Mouse (Mus musculus) layer of hippocampus, postnatal 36 days (tissue): ENCODE results near the gene Meaf6. TPM values are rescaled to one million over a fixed set of nuclear protein-coding genes. Genes with fewer than 3 reads are reported as not detected.

Experiments used
- DNase-seq, 2 experiments: peaks; one replicate each; pipeline ENCODE4 v3.0.0; 2022
- total RNA-seq, 2 experiments: library from RNA; stranded (reverse); gene quantifications; 2 replicates each; pipeline ENCODE4 v1.2.3; 2021

Meaf6 gene
- 100 to 1,000 TPM; 112 to 118 TPM for total RNA-seq

- peak; percentile 90 to 93 for DNase-seq
Observed at GRCm38 (mm10) chr4:125084403-125085345, at the start of gene Meaf6. Meaf6 (plus strand) TSS chr4:125085134.

GRCm38 (mm10) chr4:125044454-125044853, 40.5 kb upstream of the Meaf6 start:
- no peak for DNase-seq

GRCm38 (mm10) chr4:125055385-125055784, 29.5 kb upstream of the Meaf6 start:
- no peak for DNase-seq

- no peak for DNase-seq
Observed at GRCm38 (mm10) chr4:125056476-125056875, 28.5 kb upstream of the Meaf6 start.

- no peak for DNase-seq
Observed at GRCm38 (mm10) chr4:125057273-125057672, 27.7 kb upstream of the Meaf6 start.

GRCm38 (mm10) chr4:125058033-125058432, 26.9 kb upstream of the Meaf6 start:
- no peak for DNase-seq

- DNase-seq, result peak; percentile 48 to 58
Observed at GRCm38 (mm10) chr4:125059025-125059424, 25.9 kb upstream of the Meaf6 start.

- no peak for DNase-seq
Observed at GRCm38 (mm10) chr4:125063829-125064228, 21.1 kb upstream of the Meaf6 start.

- peak in 1 of 2 experiments; percentile 35 for DNase-seq
Observed at GRCm38 (mm10) chr4:125065517-125066307, 19.2 kb upstream of the Meaf6 start, which contains the start of gene Dnali1. Dnali1 (minus strand) TSS chr4:125065703.

- DNase-seq, result peak; percentile 92 to 94
Observed at GRCm38 (mm10) chr4:125066490-125067370, 18.2 kb upstream of the Meaf6 start, which contains the start of gene Snip1. Snip1 (plus strand) TSS chr4:125066672.

- no peak for DNase-seq
Observed at GRCm38 (mm10) chr4:125077700-125078099, 7.2 kb upstream of the Meaf6 start.

- DNase-seq, result no peak
Observed at GRCm38 (mm10) chr4:125078698-125079097, 6.2 kb upstream of the Meaf6 start.

- peak in 1 of 2 experiments; percentile 61 for DNase-seq
Observed at GRCm38 (mm10) chr4:125085346-125085841, 460 bp downstream of the Meaf6 start.

GRCm38 (mm10) chr4:125093031-125093430, 8.1 kb downstream of the Meaf6 start:
- DNase-seq, result no peak

- DNase-seq, result no peak
Observed at GRCm38 (mm10) chr4:125096066-125096465, 11.1 kb downstream of the Meaf6 start.

GRCm38 (mm10) chr4:125097412-125097811, 12.5 kb downstream of the Meaf6 start:
- DNase-seq, result no peak

- DNase-seq, result peak; percentile 71 to 77
Observed at GRCm38 (mm10) chr4:125099458-125099857, 14.5 kb downstream of the Meaf6 start.

- no peak for DNase-seq
Observed at GRCm38 (mm10) chr4:125101334-125101733, 16.4 kb downstream of the Meaf6 start.

- no peak for DNase-seq
Observed at GRCm38 (mm10) chr4:125105354-125105753, 20.4 kb downstream of the Meaf6 start.

- DNase-seq, result peak; percentile 84 to 88
Observed at GRCm38 (mm10) chr4:125114638-125115037, 29.7 kb downstream of the Meaf6 start.

GRCm38 (mm10) chr4:125115081-125115480, 30.1 kb downstream of the Meaf6 start:
- no peak for DNase-seq

GRCm38 (mm10) chr4:125115710-125116089, 30.8 kb downstream of the Meaf6 start:
- DNase-seq, result peak; percentile 26 to 27
